Mouse (Mus musculus): ENCODE measurements around the gene Zic3. TPM values are rescaled to one million over a fixed set of nuclear protein-coding genes. Genes with fewer than 3 reads are reported as not detected.

Gene Zic3
- total and polyA plus RNA-seq, 3 experiments: not detected

GRCm38 (mm10) chrX:58013391-58013790 lies 9.1 kb upstream of the Zic3 start:
- Histone ChIP-seq H3K9me3 (replicated peaks; ENCODE audit: low read length) (peaks cover 15% of the 10 kb centered on the region), H3K36me3 (replicated peaks in 1 of 2; ENCODE audit: control insufficient read depth in 1 of 2, insufficient read depth in 1 of 2, low read length in 1 of 2) (no peaks in the 10 kb centered on the region), H3K4me1 (ENCODE audit: control insufficient read depth in 1 of 2, insufficient read depth in 2 of 2) (no peaks in the 10 kb centered on the region), H3K9ac (ENCODE audit: insufficient read depth, low read depth) (no peak overlapping the region), H3K27me3 (replicated peaks) (no peaks in the 10 kb centered on the region), H3K79me2 (replicated peaks; ENCODE audit: control insufficient read depth, extremely low read depth, insufficient read depth, poor library complexity, severe bottlenecking) (no peaks in the 10 kb centered on the region), H3K4me3 (replicated peaks in 1 of 3; ENCODE audit: low read depth in 2 of 3, low read length in 2 of 3, poor library complexity in 1 of 3) (no peak overlapping the region), H3K4me2 (ENCODE audit: insufficient read depth, low read depth, poor library complexity, severe bottlenecking) (no peak overlapping the region), H3K27ac (ENCODE audit: insufficient read depth, low read depth) (no peak overlapping the region)
- in situ Hi-C loops (cut with MboI; ENCODE audit: low pct_ligation_motif_present, low pct_unique_long_range_greater_than_20kb, low sequenced_read_pairs): no loop called here
- dilution Hi-C loops (cut with MboI; ENCODE audit: extremely low pct_ligation_motif_present, extremely low pct_unique_long_range_greater_than_20kb, low sequenced_read_pairs): no loop called here
- no peak for DNase-seq (ENCODE audit: extremely low read depth)
- TF ChIP-seq JUND (conservative IDR thresholded peaks at IDR 0.05; ENCODE audit: low read depth, low read length) (no peak), MAZ (IDR thresholded peaks at IDR 0.05; ENCODE audit: low read depth, low read length) (no peak), NELFE (IDR thresholded peaks at IDR 0.05; ENCODE audit: low read depth, low read length) (no peak), NRF1 (IDR thresholded peaks at IDR 0.05; ENCODE audit: low read depth, low read length) (no peak), KAT2A (IDR thresholded peaks at IDR 0.05; ENCODE audit: insufficient replicate concordance, low read length) (no peak), ETS1 (conservative IDR thresholded peaks at IDR 0.05; ENCODE audit: low read depth, low read length) (no peak), ZMIZ1 (IDR thresholded peaks at IDR 0.05; ENCODE audit: low read depth, low read length) (no peak), UBTF (IDR thresholded peaks at IDR 0.05; ENCODE audit: low read depth, low read length) (no peak), CHD2 (IDR thresholded peaks at IDR 0.05; ENCODE audit: low read length) (no peak), GABPA (IDR thresholded peaks at IDR 0.05; ENCODE audit: insufficient replicate concordance, low read depth, low read length) (no peak), HCFC1 (IDR thresholded peaks at IDR 0.05; ENCODE audit: low read depth, low read length) (no peak), MEF2A (IDR thresholded peaks at IDR 0.05; ENCODE audit: borderline replicate concordance, low read depth, low read length) (no peak), USF1 (IDR thresholded peaks at IDR 0.05; ENCODE audit: low read depth, low read length) (no peak), MAFK (IDR thresholded peaks at IDR 0.05; ENCODE audit: insufficient replicate concordance, low read length) (no peak), POLR2AphosphoS2 (IDR thresholded peaks at IDR 0.05; ENCODE audit: low read depth, low read length) (no peak), MYC (IDR thresholded peaks at IDR 0.05; ENCODE audit: low read depth, low read length) (no peak)

DNA sequence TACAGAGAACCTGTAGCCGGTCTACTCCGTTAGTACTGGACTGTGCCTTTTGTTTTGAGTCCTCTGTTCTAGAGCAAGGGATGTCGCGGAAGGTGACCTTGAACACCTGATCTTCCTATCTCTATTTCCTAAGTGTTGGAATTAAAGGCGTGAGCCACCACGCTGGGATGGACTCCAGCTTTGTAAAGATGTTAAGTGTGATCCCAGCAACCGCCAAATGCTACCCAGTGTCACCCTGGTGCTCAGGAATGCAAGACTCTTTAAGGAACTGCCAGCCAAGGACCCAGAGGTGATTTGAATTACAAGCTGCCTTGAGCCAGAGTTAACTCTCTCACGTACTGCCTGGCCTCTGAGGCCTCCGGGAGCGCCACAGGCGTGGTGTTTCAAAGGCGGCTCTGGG lies 8.4 kb upstream of the Zic3 start:
- Histone ChIP-seq H3K9ac (ENCODE audit: insufficient read depth, low read depth) (no peak overlapping the region), H3K79me2 (replicated peaks; ENCODE audit: control insufficient read depth, extremely low read depth, insufficient read depth, poor library complexity, severe bottlenecking) (no peaks in the 10 kb centered on the region), H3K4me2 (ENCODE audit: insufficient read depth, low read depth, poor library complexity, severe bottlenecking) (no peak overlapping the region), H3K9me3 (replicated peaks; ENCODE audit: low read length) (peaks cover 19% of the 10 kb centered on the region), H3K27ac (ENCODE audit: insufficient read depth, low read depth) (no peak overlapping the region), H3K4me1 (ENCODE audit: control insufficient read depth in 1 of 2, insufficient read depth in 2 of 2) (no peaks in the 10 kb centered on the region), H3K4me3 (replicated peaks in 1 of 3; ENCODE audit: low read depth in 2 of 3, low read length in 2 of 3, poor library complexity in 1 of 3) (no peak overlapping the region), H3K36me3 (replicated peaks in 1 of 2; ENCODE audit: control insufficient read depth in 1 of 2, insufficient read depth in 1 of 2, low read length in 1 of 2) (no peaks in the 10 kb centered on the region), H3K27me3 (replicated peaks) (no peaks in the 10 kb centered on the region)
- in situ Hi-C loops (cut with MboI; ENCODE audit: low pct_ligation_motif_present, low pct_unique_long_range_greater_than_20kb, low sequenced_read_pairs) (no loop called here), dilution Hi-C loops (cut with MboI; ENCODE audit: extremely low pct_ligation_motif_present, extremely low pct_unique_long_range_greater_than_20kb, low sequenced_read_pairs) (no loop called here)
- no peak for DNase-seq (ENCODE audit: extremely low read depth)
- no peak for TF ChIP-seq ETS1 (conservative IDR thresholded peaks at IDR 0.05; ENCODE audit: low read depth, low read length)
- TF ChIP-seq RAD21 (IDR thresholded peaks at IDR 0.05; ENCODE audit: low read depth, low read length): no peak
- no peak for TF ChIP-seq E2F4 (IDR thresholded peaks at IDR 0.05; ENCODE audit: insufficient replicate concordance, low read depth, low read length)
- no peak for TF ChIP-seq CTCF (conservative IDR thresholded peaks at IDR 0.05 in 1 of 2, IDR thresholded peaks at IDR 0.05 in 1 of 2; ENCODE audit: low read depth in 2 of 2, low read length in 2 of 2)
- no peak for TF ChIP-seq JUND (conservative IDR thresholded peaks at IDR 0.05; ENCODE audit: low read depth, low read length)
- TF ChIP-seq ZKSCAN1 (IDR thresholded peaks at IDR 0.05; ENCODE audit: borderline replicate concordance, low read depth, low read length): no peak
- TF ChIP-seq IRF4 (IDR thresholded peaks at IDR 0.05; ENCODE audit: low read depth, low read length): no peak
- TF ChIP-seq ELF1 (IDR thresholded peaks at IDR 0.05; ENCODE audit: low read depth, low read length): no peak
- TF ChIP-seq USF2 (conservative IDR thresholded peaks at IDR 0.05; ENCODE audit: low read depth, low read length): no peak
- TF ChIP-seq CHD2 (IDR thresholded peaks at IDR 0.05; ENCODE audit: low read length): no peak
- no peak for TF ChIP-seq JUN (IDR thresholded peaks at IDR 0.05; ENCODE audit: insufficient read depth, low read depth, low read length)
- no peak for TF ChIP-seq GABPA (IDR thresholded peaks at IDR 0.05; ENCODE audit: insufficient replicate concordance, low read depth, low read length)
- no peak for TF ChIP-seq ZMIZ1 (IDR thresholded peaks at IDR 0.05; ENCODE audit: low read depth, low read length)
- no peak for TF ChIP-seq USF1 (IDR thresholded peaks at IDR 0.05; ENCODE audit: low read depth, low read length)
